Mouse (Mus musculus): Measurements from ENCODE around the gene Tomm40. TPM values are rescaled to one million over a fixed set of nuclear protein-coding genes. Genes with fewer than 3 reads are reported as not detected.

Gene Tomm40
- polyA plus RNA-seq, 1 experiment from 2014 or later = 126 TPM

Other genes starting within 250 kb of the Tomm40 start
- 2.5 TPM in 2 replicates for gene Bloc1s3, start 207.1 kb downstream of the Tomm40 start, polyA plus RNA-seq (2015; fragmentation: Nextera tagmentation; extraction: Ambion mirVana)
- gene Trappc6a, start 207.0 kb downstream of the Tomm40 start, polyA plus RNA-seq (2015; fragmentation: Nextera tagmentation; extraction: Ambion mirVana) = 67.5 and 67.8 TPM in 2 replicates
- 0.10 and 0.11 TPM in 2 replicates for gene Nkpd1, start 197.6 kb downstream of the Tomm40 start, polyA plus RNA-seq (2015; fragmentation: Nextera tagmentation; extraction: Ambion mirVana)
- 22.4 and 26.2 TPM in 2 replicates for gene Ppp1r37, start 152.4 kb downstream of the Tomm40 start, polyA plus RNA-seq (2015; fragmentation: Nextera tagmentation; extraction: Ambion mirVana)
- 0.36 and 0.73 TPM in 2 replicates for gene Zfp296, start 138.2 kb downstream of the Tomm40 start, polyA plus RNA-seq (2015; fragmentation: Nextera tagmentation; extraction: Ambion mirVana)
- gene Gemin7, start 137.8 kb downstream of the Tomm40 start, polyA plus RNA-seq (2015; fragmentation: Nextera tagmentation; extraction: Ambion mirVana) = 167 and 179 TPM in 2 replicates
- gene Clasrp, start 111.0 kb downstream of the Tomm40 start, polyA plus RNA-seq (2015; fragmentation: Nextera tagmentation; extraction: Ambion mirVana) = 62.2 and 64.6 TPM in 2 replicates
- 9.1 and 9.6 TPM in 2 replicates for gene Relb, start 86.0 kb downstream of the Tomm40 start, polyA plus RNA-seq (2015; fragmentation: Nextera tagmentation; extraction: Ambion mirVana)
- gene Clptm1, start 50.4 kb downstream of the Tomm40 start, polyA plus RNA-seq (2015; fragmentation: Nextera tagmentation; extraction: Ambion mirVana) = 75.9 and 77.4 TPM in 2 replicates
- 1.1 and 1.7 TPM in 2 replicates for gene Apoc2, start 37.5 kb downstream of the Tomm40 start, polyA plus RNA-seq (2015; fragmentation: Nextera tagmentation; extraction: Ambion mirVana)
- gene Gm44805, start 34.0 kb downstream of the Tomm40 start, polyA plus RNA-seq (2015; fragmentation: Nextera tagmentation; extraction: Ambion mirVana) = 0.64 TPM in 1 of 2 replicates, not detected in the other
- gene Apoc4, start 34.0 kb downstream of the Tomm40 start, polyA plus RNA-seq (2015; fragmentation: Nextera tagmentation; extraction: Ambion mirVana) = not detected in 2 replicates
- gene Apoc1, start 22.8 kb downstream of the Tomm40 start, polyA plus RNA-seq (2015; fragmentation: Nextera tagmentation; extraction: Ambion mirVana) = 8.9 and 10.3 TPM in 2 replicates
- 236 and 241 TPM in 2 replicates for gene Apoe, start 16.2 kb downstream of the Tomm40 start, polyA plus RNA-seq (2015; fragmentation: Nextera tagmentation; extraction: Ambion mirVana)
- gene Nectin2, start 35.0 kb upstream of the Tomm40 start, polyA plus RNA-seq (2015; fragmentation: Nextera tagmentation; extraction: Ambion mirVana) = 88.6 and 88.7 TPM in 2 replicates
- 69.0 and 72.7 TPM in 2 replicates for gene Bcam, start 55.6 kb upstream of the Tomm40 start, polyA plus RNA-seq (2015; fragmentation: Nextera tagmentation; extraction: Ambion mirVana)
- 4.2 and 4.9 TPM in 2 replicates for gene Cblc, start 81.4 kb upstream of the Tomm40 start, polyA plus RNA-seq (2015; fragmentation: Nextera tagmentation; extraction: Ambion mirVana)
- 1.5 and 2.0 TPM in 2 replicates for gene Bcl3, start 107.3 kb upstream of the Tomm40 start, polyA plus RNA-seq (2015; fragmentation: Nextera tagmentation; extraction: Ambion mirVana)
- not detected in 2 replicates for gene Gm19345, start 136.6 kb upstream of the Tomm40 start, polyA plus RNA-seq (2015; fragmentation: Nextera tagmentation; extraction: Ambion mirVana)
- not detected in 2 replicates for gene Ceacam16, start 145.9 kb upstream of the Tomm40 start, polyA plus RNA-seq (2015; fragmentation: Nextera tagmentation; extraction: Ambion mirVana)
- gene Ceacam19, start 172.5 kb upstream of the Tomm40 start, polyA plus RNA-seq (2015; fragmentation: Nextera tagmentation; extraction: Ambion mirVana) = 0.23 and 0.37 TPM in 2 replicates
- gene Pvr, start 205.7 kb upstream of the Tomm40 start, polyA plus RNA-seq (2015; fragmentation: Nextera tagmentation; extraction: Ambion mirVana) = 11.3 and 11.8 TPM in 2 replicates
- gene Igsf23, start 235.3 kb upstream of the Tomm40 start, polyA plus RNA-seq (2015; fragmentation: Nextera tagmentation; extraction: Ambion mirVana) = 0.08 TPM in 1 of 2 replicates, not detected in the other
- gene Ceacam20, start 250.0 kb upstream of the Tomm40 start, polyA plus RNA-seq (2015; fragmentation: Nextera tagmentation; extraction: Ambion mirVana) = not detected in 2 replicates